Mouse (Mus musculus) urinary bladder, adult 18-20 months (tissue): Measurements from ENCODE around the gene Nsg2.
"Not testable (repeated sequence)": the region's sequence is repeated elsewhere in the genome, so short reads cannot be mapped to it uniquely, and the experiment has no call there.

ENCODE experiments used
- DNase-seq, 2 experiments: peaks; one replicate each; pipeline ENCODE4 v3.0.0; 2022; ENCODE audit warnings: low spot score in 2 of 2, mixed read lengths in 2 of 2

Gene Nsg2

GRCm38 (mm10) chr11:32000281-32000680 lies at the start of gene Nsg2:
Nsg2 (plus strand) TSS chr11:32000463.
- peak; percentile 41 to 51 for DNase-seq

GRCm38 (mm10) chr11:31960071-31960470 lies 40.2 kb upstream of the Nsg2 start:
- no peak for DNase-seq

GRCm38 (mm10) chr11:31963993-31964392 lies 36.3 kb upstream of the Nsg2 start:
- no peak for DNase-seq

GRCm38 (mm10) chr11:31965256-31966134 lies 34.8 kb upstream of the Nsg2 start, which contains the start of gene 4930524B15Rik:
4930524B15Rik (plus strand) TSS chr11:31965592.
- no peak for DNase-seq

GRCm38 (mm10) chr11:31974132-31974531 lies 26.1 kb upstream of the Nsg2 start:
- DNase-seq: no peak

- no peak for DNase-seq
Measured at GRCm38 (mm10) chr11:31974826-31975225, 25.4 kb upstream of the Nsg2 start.

GRCm38 (mm10) chr11:31975678-31976077 lies 24.6 kb upstream of the Nsg2 start:
- no peak for DNase-seq

- no peak for DNase-seq
Measured at GRCm38 (mm10) chr11:31976137-31976536, 24.1 kb upstream of the Nsg2 start.

GRCm38 (mm10) chr11:31980089-31980488 lies 20.2 kb upstream of the Nsg2 start:
- DNase-seq: not testable (repeated sequence)

GRCm38 (mm10) chr11:31981830-31982229 lies 18.4 kb upstream of the Nsg2 start:
- no peak for DNase-seq

- DNase-seq: not testable (repeated sequence)
Measured at GRCm38 (mm10) chr11:31982247-31982943, 17.9 kb upstream of the Nsg2 start.

- no peak for DNase-seq
Measured at GRCm38 (mm10) chr11:31983249-31983648, 17.0 kb upstream of the Nsg2 start.

- no peak for DNase-seq
Measured at GRCm38 (mm10) chr11:31984786-31985185, 15.5 kb upstream of the Nsg2 start.

GRCm38 (mm10) chr11:31992535-31992934 lies 7.7 kb upstream of the Nsg2 start:
- no peak for DNase-seq

GRCm38 (mm10) chr11:31999716-32000115 lies 547 bp upstream of the Nsg2 start:
- no peak for DNase-seq

- no peak for DNase-seq
Measured at GRCm38 (mm10) chr11:32001181-32001910, 1.1 kb downstream of the Nsg2 start.

GRCm38 (mm10) chr11:32002670-32003072 lies 2.4 kb downstream of the Nsg2 start:
- no peak for DNase-seq

GRCm38 (mm10) chr11:32008049-32008448 lies 7.8 kb downstream of the Nsg2 start:
- DNase-seq: not testable (repeated sequence)

GRCm38 (mm10) chr11:32008852-32009251 lies 8.6 kb downstream of the Nsg2 start:
- no peak for DNase-seq

- DNase-seq: no peak
Measured at GRCm38 (mm10) chr11:32009961-32010662, 9.8 kb downstream of the Nsg2 start.

GRCm38 (mm10) chr11:32010663-32010970 lies 10.4 kb downstream of the Nsg2 start:
- DNase-seq: no peak
